Mouse (Mus musculus): ENCODE measurements around the gene Serpina1f.
"Not testable (repeated sequence)": the region's sequence is repeated elsewhere in the genome, so short reads cannot be mapped to it uniquely, and the experiment has no call there.

The Serpina1f gene

DNA sequence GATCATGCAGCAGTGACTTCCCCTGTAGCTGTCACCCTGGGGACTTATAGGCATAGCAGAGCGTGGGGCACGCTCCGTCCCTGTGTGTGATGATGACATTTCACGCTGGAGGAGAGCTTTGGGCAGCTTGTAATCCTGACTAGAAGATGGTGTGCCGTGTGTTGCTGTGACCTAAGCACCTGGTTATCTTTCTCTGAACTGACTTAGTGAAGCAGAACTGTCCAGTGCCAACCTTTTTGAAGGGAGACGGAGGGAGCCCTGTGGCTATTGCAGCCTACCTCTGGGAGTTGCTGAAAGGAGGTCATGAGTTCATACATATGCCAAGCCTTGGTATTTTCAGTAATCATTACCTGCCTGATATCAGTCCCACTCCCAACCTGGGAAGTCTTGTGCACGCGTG, at the start of gene Serpina1f:
TSS of gene Serpina1f (minus strand) at position 101 of the 400 bp plus-strand sequence.
- no peak for DNase-seq (ENCODE audit: extremely low read depth, low read depth)

DNA sequence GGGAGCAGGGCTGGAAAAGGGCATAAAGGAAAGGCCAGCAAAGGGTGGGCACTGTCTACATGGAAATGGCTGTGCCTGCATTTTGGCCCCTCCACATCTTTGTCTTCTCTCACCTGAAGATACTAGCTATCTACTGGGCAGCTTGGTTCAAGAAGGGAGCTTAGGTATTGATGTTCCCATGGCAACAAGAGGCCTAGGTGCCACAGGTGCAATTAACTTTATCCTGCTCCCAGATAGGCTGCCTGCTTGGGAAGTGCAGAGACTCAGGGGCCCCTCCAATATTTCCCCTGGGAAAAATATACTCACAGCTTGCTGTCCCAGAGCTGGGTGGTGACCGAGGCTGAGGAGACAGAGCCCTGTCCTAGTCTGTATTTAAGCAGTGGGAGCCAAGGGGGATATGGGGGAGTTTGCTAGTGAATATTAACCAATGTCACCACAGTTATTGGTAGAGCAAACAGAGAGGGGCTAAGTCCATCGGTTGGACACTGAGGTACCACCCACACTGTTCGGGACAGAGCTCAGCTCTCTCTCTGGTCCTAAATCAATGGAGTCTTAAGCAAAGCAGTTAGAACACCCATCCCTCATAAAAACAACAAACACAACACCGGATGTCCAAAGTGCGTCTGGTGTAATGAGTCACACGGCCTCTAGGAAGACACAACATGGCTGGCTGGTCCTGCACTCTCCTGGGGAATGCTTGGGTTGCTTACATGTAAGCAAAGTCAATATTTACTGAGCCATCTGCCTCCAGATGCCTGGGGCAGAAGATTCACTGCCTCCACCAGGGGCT, 42.7 kb upstream of the Serpina1f start:
- DNase-seq (ENCODE audit: extremely low read depth, low read depth) = not testable (repeated sequence)

DNA sequence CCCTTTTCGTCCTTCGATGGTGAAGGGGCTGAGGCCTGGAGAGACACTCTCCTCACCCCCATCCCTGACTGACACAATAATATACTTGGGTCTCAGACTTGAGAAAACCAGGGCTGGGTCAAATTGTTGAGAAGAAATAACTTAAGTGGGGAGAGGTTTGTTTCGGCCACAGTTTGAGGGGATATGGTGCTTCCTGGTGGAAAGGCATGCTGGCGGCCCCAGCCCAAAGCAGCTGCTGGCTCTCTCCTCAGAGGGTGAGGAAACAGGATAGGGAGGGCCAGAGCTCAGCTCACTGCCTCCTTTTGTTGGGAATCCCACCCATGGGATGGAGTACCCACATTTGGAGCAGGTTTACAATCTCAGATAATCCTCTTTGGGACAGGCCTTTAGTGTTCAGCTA, 40.2 kb upstream of the Serpina1f start:
- DNase-seq (ENCODE audit: extremely low read depth, low read depth) = not testable (repeated sequence)

DNA sequence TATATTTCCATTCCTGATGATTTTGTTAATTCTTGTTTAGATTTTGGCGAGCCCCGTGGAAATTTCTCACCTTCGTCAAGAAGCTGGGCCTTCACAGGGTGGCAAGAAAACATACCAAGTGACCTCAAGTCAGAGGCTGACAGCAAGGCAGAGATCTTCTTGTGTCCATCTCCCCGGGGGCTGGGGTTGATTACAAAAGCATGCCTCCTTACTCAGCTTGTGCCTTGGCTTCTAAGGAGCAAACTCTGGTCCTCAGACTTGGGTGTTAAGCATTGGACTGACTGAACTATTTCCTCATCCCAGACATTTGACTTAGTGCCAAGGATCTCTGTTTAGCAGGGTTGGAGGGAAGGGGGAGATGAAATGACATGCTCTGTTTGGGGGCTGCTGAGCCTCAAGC, 39.8 kb upstream of the Serpina1f start:
- DNase-seq (ENCODE audit: extremely low read depth, low read depth) = not testable (repeated sequence)

DNA sequence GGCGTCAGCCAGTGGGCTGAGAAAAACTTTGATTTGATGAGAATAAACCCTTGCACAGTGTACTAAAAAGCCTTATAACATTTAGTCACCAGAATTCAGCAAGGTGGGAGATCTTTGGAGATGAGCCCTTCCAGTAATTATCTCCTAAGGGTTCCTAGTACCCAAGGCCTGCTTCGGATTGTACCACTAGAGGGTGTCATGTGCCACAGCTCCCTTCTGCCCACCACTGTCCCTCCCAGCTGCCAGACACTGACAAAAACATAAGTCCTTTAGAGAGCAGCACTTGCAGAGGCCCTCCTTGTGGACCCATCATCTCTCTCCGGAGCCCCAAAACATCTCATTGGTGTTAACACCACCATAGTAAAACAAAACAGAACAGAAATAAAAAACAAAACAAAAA, 16.2 kb upstream of the Serpina1f start:
- DNase-seq (ENCODE audit: extremely low read depth, low read depth) = no peak

DNA sequence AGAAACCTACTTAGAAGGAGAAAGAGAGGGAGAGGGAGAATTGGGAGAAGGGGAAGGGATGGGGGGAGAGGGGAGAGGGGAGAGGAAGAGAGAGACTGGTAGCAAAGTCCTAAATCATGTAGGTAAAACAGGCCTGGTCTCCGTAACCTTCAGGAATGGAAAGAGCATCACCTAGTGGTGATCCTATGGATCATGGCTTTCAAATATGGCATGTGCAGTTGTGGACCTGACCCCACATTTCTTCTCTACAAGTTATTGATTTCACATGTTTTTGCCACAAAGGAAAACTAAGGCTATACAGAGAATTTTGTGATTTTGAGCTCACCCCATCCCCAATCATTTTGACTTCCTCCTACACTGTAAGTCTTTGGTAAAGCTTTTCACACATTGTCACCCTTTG, 15.1 kb upstream of the Serpina1f start:
- DNase-seq (ENCODE audit: extremely low read depth, low read depth) = no peak

DNA sequence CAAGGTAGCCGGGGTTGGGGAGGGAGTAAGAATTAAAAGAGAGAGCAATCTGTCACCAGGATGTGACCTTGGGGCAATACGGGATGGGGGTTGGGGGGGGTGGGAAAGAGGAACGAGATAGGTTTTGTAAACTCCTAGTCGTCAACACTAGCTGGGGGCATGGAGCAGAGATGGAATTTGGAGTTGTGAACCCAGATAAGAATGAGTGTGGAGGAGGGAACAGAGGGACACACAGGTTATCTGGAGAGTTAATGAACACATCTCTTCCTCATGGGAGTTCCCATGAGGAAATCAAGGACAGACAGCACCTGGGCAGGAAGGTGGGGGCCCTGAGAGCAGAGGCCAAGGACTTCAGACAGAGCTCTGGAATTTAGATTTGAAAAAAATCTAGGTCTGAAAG, 10.8 kb upstream of the Serpina1f start:
- no peak for DNase-seq (ENCODE audit: extremely low read depth, low read depth)

DNA sequence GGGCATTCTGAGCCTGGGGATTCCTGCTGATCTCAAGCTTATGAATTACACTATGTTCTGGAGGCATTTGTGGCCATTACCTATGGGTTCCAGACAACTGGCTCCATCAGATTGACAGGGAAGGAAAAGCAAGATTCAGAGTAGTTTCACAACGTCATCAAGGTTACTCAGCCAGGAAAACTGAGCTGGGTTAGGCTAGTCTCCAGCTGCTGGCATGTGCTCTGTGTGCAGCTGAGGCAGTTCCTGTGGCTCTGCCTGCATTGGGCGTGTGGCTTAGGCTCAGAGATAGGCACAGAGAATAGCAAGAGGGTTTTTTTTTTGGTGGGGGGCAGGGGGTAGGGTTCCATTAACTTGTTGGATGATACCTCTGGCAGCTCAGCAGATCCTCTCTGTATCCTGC, 10.2 kb upstream of the Serpina1f start:
- no peak for DNase-seq (ENCODE audit: extremely low read depth, low read depth)

DNA sequence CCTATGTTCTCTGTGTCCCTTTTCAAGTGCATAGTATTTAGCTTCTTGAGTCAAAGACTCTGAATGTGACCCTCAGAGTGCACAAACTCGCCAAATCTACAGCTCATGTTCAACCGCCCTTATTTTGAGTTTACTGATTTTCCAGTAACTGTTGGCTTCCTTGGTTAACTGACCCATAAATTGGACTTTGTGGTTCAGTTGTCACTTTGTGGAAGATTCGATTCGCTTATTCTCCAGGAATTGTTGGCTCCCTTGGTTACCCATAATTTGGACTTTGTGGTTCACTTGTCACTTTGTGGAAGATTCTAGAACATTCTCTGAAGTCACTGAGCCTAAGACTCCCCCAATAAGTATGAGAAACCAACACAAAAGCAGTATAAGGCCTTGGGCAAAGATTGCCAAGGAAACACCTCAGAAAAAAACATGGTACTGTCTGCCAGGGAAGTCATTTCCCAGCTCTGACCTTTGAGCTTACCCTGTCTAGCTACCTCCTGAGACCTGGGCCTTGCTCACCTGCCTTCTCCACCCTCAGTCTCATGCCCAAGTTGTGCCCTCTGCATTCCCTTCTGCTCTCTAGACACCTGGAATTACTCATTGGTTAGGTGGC, 4.9 kb upstream of the Serpina1f start:
- DNase-seq (ENCODE audit: extremely low read depth, low read depth) = no peak

DNA sequence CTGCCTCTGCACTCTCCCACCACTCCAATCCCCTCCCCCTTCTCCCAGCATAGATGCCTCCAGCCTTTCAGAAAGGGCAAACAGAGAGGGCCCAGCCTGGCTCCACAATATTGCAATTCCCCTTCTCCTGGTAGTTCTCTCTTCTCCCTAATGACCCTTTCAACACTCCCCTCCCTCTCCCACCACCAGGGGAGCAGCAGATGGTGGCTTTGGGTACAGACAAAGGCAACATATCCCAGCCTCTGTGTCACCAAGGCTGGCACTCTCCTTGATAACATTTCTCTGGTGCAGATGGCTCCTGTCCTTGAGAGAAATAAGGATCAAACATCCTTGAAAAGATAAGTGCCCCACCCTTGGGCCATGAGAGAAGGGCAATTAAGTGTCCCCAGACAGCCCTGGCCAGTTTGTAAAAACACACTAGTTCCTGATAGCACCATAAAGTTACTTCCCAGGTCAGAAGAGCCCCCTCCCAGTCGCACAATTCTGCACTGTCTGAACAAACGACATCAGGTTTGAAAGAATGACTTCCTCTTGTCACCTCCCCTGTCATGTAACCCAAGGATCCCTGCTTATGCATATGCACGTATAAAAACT, 7.0 kb downstream of the Serpina1f start:
- DNase-seq (ENCODE audit: extremely low read depth, low read depth) = no peak

DNA sequence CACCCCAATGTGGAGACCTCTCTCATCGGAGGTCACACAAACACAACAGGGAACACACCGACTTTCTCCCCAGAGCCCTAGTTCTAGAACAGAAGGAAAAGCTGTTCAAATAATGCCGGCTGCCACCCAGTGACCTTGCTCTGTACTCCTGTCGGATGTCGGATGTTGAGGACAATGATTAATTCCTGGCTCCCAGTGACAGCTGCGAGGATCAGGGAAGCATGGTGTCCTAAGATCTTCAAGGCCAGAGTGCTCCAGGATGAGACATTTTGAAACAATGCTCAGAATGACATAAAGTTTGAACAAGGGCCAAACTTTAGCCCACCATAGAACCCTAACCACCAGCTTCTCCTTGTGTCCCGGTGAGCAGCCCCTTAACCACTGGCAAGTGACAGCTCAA, 8.3 kb downstream of the Serpina1f start:
- no peak for DNase-seq (ENCODE audit: extremely low read depth, low read depth)

DNA sequence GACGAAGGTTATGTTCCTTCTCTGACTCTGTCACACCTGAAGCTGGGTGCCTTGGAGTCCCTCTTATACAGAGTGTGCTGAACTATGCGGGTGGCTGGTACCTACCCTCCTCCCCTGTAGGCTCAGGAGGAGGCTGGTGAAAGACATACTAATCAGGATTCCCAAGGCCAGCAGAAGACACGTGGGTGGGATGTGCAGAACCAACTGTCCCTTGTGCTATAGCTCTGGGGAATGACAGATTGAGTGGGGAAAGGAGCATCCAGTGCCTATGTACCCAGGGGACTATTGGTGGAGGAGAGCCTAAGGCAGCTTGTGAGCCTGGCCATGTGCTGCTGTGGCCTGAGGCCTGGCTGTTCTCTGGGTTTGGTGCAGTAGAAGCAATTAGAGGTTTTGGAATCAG, 9.3 kb downstream of the Serpina1f start:
- no peak for DNase-seq (ENCODE audit: extremely low read depth, low read depth)

DNA sequence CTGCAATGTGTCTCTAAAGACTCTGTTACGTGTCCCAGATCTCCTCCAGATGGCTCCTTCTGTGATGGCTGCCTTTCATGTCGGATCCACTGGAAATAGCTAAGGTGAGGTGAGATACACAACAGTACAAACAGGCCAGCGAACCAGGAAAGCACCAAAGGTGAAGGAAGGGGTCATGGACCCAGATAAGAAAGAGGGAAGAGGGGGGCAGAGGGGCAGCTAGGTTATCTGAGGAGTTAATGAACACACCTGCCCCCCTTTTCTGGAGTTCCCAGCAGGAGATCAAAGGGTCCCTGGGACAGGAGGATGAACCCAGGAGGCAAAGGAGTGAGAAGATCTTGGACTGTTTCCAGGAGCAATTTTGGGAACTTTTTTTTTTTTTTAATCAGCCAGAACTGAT, 9.9 kb downstream of the Serpina1f start:
- no peak for DNase-seq (ENCODE audit: extremely low read depth, low read depth)

DNA sequence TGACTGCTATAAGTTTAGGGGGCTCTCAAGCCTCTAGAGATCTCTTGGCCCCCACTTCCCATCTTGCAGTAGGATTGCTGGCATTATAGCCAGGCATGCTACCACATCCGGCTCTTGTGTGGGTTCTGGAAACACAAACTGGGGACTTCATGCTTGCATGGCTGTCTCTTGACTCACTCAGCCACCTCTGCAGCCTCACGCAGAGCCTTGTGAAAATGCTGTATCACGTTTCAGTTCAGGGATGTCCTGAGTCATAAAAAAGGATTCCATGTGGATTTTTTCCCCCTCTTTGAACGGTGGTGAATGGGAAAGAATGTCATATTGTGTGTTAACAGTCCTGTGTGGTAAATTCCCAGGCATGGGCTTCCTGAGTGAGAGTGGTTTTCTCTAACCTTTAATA, 11.6 kb downstream of the Serpina1f start:
- DNase-seq (ENCODE audit: extremely low read depth, low read depth) = no peak

DNA sequence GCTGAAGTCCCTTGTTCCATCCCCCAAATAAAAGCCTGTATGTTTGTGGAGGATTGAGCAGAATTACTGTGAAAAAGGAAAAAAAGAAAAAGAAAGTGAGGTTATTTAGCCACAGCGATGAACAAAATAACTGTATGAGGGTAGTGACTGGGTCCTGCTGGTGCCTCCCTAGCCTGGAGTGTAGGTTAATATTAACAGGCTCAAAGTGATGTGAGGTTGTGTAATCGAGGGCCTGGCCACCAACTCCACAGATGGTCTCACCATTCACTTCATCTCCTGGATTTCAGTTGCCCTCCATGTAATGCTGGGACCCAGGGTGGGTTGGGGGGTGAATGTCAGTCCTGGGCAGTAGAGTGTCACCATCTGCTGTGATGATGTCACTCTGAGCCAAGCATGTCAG, 13.6 kb downstream of the Serpina1f start:
- no peak for DNase-seq (ENCODE audit: extremely low read depth, low read depth)

DNA sequence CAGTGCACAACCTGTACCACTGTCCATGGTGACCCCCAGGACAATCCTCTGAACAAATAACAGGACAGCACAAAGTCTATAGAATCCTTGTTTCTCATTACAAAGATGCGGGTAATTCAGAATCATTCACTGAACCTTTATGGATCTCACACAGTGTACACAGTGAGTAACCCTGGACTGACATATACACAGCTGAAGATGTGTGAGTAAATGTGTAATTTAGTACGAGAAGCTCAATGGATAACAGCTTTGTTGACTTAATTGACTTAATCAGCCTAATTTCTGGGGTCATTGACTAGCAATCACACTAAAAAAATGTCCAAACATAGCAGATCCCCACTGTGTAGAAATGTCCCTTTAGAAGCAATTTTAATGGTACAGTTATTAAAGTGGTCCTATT, 14.2 kb downstream of the Serpina1f start:
- no peak for DNase-seq (ENCODE audit: extremely low read depth, low read depth)

DNA sequence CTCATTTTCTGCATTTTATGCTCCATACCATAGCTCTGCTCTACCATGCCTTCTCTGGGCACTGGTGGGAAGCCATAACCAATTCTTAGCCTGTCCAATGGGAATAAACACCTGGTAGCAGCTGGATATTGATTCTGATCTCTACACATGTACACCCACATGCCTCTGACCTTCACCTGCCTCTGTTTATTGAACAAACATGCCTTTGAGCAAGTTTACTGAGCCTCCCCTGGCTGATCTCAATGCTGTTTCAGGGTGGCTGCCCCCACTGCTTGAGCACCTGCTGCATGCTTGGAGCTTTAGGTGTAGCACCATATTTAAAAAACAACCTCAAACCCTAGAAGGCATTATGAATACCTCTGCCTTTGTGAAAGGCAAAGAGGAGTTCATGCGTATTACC, 15.5 kb downstream of the Serpina1f start:
- not testable (repeated sequence) for DNase-seq (ENCODE audit: extremely low read depth, low read depth)

DNA sequence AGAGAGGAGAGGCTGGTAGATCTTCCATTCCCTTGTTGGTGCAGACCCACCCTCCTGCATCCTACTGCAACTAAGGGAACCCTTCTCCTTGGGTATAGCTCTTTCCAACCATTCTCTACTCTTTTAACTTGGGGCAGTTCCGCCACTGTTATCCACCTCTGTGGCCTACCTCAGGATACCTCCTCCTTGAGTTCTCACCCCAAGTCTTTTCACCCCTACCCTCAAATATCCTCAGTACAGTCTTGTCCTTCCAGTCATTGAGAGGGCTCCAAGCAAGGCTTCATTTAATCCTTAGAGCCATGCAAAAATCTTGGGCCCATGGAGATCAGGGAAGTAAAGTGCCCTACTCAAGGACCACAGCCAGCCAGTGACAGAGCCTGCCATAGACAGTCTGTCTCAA, 19.3 kb downstream of the Serpina1f start, which contains the start of gene Serpina16:
TSS of gene Serpina16 (minus strand) at position 101 of the 400 bp plus-strand sequence.
- no peak for DNase-seq (ENCODE audit: extremely low read depth, low read depth)

DNA sequence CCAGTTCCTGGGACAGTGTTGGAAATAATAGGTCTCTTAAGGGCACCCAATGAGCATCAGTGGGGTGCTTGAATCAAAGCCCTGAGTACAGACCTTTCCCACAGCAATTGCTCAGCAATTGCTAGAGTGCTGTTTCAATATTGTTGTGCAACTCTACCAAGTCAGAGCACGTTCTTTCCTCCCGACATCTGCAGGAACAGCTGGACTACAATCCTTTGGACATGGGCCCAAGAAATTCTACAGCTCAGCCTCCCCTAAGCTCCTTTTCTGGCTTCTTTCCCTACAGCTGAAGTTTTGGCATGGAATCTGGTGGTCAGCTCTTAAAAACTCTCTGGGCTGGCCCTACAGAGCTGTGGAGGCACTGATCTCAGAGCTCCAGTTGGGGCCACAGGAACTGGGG, 22.1 kb downstream of the Serpina1f start:
- DNase-seq (ENCODE audit: extremely low read depth, low read depth) = no peak

DNA sequence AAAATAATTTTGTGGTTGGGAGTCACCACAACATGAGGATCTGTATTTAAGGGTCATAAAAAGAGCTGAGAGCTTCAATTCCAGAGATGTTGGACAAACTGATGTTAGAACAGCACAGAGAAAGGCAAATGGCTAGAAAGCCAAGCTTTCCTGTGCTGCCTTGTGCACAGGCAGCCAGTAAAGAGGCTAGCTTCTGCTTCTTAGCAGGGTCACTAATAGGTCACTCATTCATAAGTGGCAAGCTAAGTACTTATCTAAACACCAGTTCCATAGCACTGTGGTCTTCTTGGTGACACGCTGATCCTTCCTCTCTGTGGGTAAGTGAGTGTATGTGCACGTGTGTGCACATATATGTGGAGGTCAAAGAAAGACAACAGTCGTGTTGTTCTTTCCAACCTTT, 23.8 kb downstream of the Serpina1f start:
- DNase-seq (ENCODE audit: extremely low read depth, low read depth) = no peak

DNA sequence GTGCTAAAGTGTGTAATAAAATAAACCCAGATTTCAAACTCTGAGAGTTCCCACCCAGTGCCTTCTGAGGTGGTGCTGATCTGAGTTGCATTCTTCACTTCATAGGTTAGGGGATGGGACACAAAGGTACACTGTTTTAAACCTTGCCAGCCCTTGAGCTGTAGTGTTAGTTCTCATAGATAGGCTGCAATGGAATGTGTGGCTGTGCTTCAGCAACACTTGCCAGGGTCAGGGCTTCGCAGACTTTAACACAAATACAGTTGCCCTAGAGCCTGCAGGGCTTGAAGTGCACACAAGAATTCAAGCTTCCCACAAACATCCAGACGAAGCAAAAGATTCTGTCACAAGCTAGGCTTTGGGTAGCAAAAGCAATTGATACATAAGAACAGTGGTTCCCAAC, 24.4 kb downstream of the Serpina1f start:
- no peak for DNase-seq (ENCODE audit: extremely low read depth, low read depth)

DNA sequence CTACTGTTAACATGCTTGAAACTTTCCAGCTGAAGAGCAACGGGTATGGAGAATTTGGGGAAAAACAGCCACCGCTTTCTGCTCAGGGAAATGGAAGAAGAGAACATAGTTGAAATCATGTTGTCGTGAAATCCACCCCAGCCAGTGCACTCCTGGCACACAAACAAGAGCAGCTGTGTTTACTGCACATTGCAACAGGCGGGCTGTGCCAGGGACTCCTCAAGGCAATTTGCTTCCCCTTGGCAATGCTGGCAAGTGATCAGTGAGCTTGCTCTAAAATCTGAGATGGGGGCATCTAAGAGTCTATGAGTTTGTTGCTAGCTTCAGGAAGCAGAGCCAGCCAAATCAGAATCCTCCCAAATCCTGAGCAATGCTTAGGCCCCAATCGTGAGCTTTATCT, 25.0 kb downstream of the Serpina1f start:
- no peak for DNase-seq (ENCODE audit: extremely low read depth, low read depth)

DNA sequence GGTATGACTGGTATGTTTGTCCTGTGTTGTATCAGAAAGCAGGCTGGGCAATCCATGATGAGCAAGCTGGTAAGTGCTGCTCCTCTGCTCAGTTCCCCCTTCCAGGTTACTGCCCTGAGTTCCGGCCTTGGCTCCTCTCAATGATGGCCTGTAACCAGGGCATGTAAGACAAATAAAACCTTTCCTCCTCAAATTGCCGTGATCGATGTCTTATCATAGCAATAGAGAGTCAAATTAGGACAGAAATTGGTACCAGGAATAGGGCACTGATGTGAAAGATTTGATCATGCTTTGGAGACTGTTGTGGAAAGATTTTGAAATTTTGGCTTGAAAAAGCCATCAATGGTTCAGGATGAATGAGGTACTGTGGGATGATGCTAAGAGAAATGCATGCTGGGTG, 30.0 kb downstream of the Serpina1f start:
- no peak for DNase-seq (ENCODE audit: extremely low read depth, low read depth)
